Comparison of ENCODE assay signal across 9 mouse cellular contexts in genomic region chr11:88830257-88830804, GRCm38 (mm10). TPM values are rescaled to one million over a fixed set of nuclear protein-coding genes. Genes with fewer than 3 reads are reported as not detected.
A peak's percentile ranks its signal among the peaks of the same experiment; 100 is the strongest.
DNase-seq lines count a peak whose midpoint lies in the region; ATAC-seq and TF ChIP-seq lines count a peak whose summit lies in the region.
"Had no signal": no experiment of that assay in that cellular context is flagged by ENCODE, and none has a peak within 500 bp of the region (broad histone marks: within the 10 kb centered on the region; RNA-seq: fewer than 3 reads in every experiment).

No protein-coding gene starts in this region.

- no peak overlapping the region for H3K9ac ChIP-seq in liver, embryonic 14.5 days (replicated peaks)
- no peak overlapping the region for H3K9ac ChIP-seq in liver, embryonic 11.5 days (ENCODE audit: low read depth, low read length)
- H3K9ac ChIP-seq: hindbrain, embryonic 15.5 days had no signal

- H3K4me1 ChIP-seq in cerebellum, adult 2 months (ENCODE audit: control insufficient read depth, insufficient read depth, low read length): peaks cover 9% of the 10 kb centered on the region
- H3K4me1 ChIP-seq in liver, embryonic 14.5 days (replicated peaks; ENCODE audit: control insufficient read depth in 2 of 2, insufficient read depth in 2 of 2, low read length in 1 of 2): no peaks in the 10 kb centered on the region
- no peaks in the 10 kb centered on the region for H3K4me1 ChIP-seq in liver, embryonic 11.5 days (replicated peaks; ENCODE audit: control insufficient read depth, insufficient read depth, low read length)
- H3K4me1 ChIP-seq: hindbrain, embryonic 15.5 days had no signal

- H3K27me3 ChIP-seq in cerebellum, adult 2 months (ENCODE audit: control insufficient read depth, insufficient read depth, low read length): no peaks in the 10 kb centered on the region
- no peaks in the 10 kb centered on the region for H3K27me3 ChIP-seq in liver, embryonic 14.5 days (ENCODE audit: control insufficient read depth, insufficient read depth, low read length)
- no peaks in the 10 kb centered on the region for H3K27me3 ChIP-seq in liver, embryonic 11.5 days (replicated peaks; ENCODE audit: control insufficient read depth, insufficient read depth, low read length)
- H3K27me3 ChIP-seq: hindbrain, embryonic 15.5 days had no signal

- no peak overlapping the region for H3K27ac ChIP-seq in cerebellum, adult 2 months (ENCODE audit: insufficient read depth, low read length)
- H3K27ac ChIP-seq in liver, embryonic 14.5 days: no peak overlapping the region
- H3K27ac ChIP-seq in liver, embryonic 11.5 days (ENCODE audit: low read depth, low read length): no peak overlapping the region
- H3K27ac ChIP-seq: hindbrain, embryonic 15.5 days had no signal

- no peaks in the 10 kb centered on the region; the same call in 1 of the 2 replicates for H3K36me3 ChIP-seq in liver, embryonic 14.5 days (replicated peaks; ENCODE audit: control insufficient read depth, insufficient read depth, low read depth)
- H3K36me3 ChIP-seq in liver, embryonic 11.5 days (ENCODE audit: control insufficient read depth, insufficient read depth, low read length): peaks cover 14% of the 10 kb centered on the region

- WGBS in cerebellum, adult 2 months: 96% methylated on average over 2 of the region's 2 CpGs
- 71% methylated on average over 2 of the region's 2 CpGs for WGBS in liver, embryonic 14.5 days (ENCODE audit: insufficient replicate concordance)
- 94% methylated on average over 2 of the region's 2 CpGs for WGBS in liver, embryonic 11.5 days

- peak; percentile 65 for TF ChIP-seq CTCF in cerebellum, adult 2 months (IDR thresholded peaks at IDR 0.05; ENCODE audit: borderline replicate concordance, insufficient read depth, low read depth, low read length)
- peak; percentile 74 for TF ChIP-seq CTCF in liver, embryonic 14.5 days (IDR thresholded peaks at IDR 0.05; ENCODE audit: low read depth)

- no peak for ATAC-seq in liver, embryonic 14.5 days (ENCODE audit: insufficient read depth)
- no peak for ATAC-seq in liver, embryonic 11.5 days (replicated peaks; ENCODE audit: low FRiP score)
- no peak for ATAC-seq in monocyte, adult 5-6 weeks (replicated peaks; ENCODE audit: insufficient number of reproducible peaks, low FRiP score, low TSS enrichment, poor library complexity, severe bottlenecking)

- TF ChIP-seq EP300 in liver, embryonic 14.5 days (IDR thresholded peaks at IDR 0.05; ENCODE audit: low read depth): no peak

- H3K9me3 ChIP-seq in liver, embryonic 14.5 days (ENCODE audit: control insufficient read depth, low read length): no peaks in the 10 kb centered on the region
- H3K9me3 ChIP-seq in liver, embryonic 11.5 days (ENCODE audit: control insufficient read depth, low read length): no peaks in the 10 kb centered on the region
- H3K9me3 ChIP-seq: hindbrain, embryonic 15.5 days had no signal

- H3K4me3 ChIP-seq in cerebellum, adult 2 months (replicated peaks; ENCODE audit: insufficient read depth, low read depth, low read length): no peak overlapping the region
- no peak overlapping the region for H3K4me3 ChIP-seq in liver, embryonic 14.5 days (ENCODE audit: insufficient read depth in 1 of 2, low read depth in 2 of 2, low read length in 2 of 2)
- H3K4me3 ChIP-seq in liver, embryonic 11.5 days (ENCODE audit: low read depth, low read length): no peak overlapping the region
- H3K4me3 ChIP-seq: hindbrain, embryonic 15.5 days had no signal

- DNase-seq in cerebellum, adult 2 months: peak in 1 of 2 experiments; percentile 43
- DNase-seq in cerebellum, adult 11 months: no peak
- no peak for DNase-seq in liver, embryonic 14.5 days (ENCODE audit: low read depth in 3 of 3, low spot score in 3 of 3)
- no peak for DNase-seq in liver, embryonic 11.5 days (ENCODE audit: low spot score)
- peak; percentile 69 to 78 for DNase-seq in cerebellum, postnatal 10 days
- peak; percentile 45 for DNase-seq in lung, postnatal 36 days
- no peak for DNase-seq in left cerebral cortex, adult 8-10 months (ENCODE audit: low spot score in 2 of 2)

- H3K4me2 ChIP-seq in liver, embryonic 14.5 days (ENCODE audit: low read depth): no peak overlapping the region
- H3K4me2 ChIP-seq in liver, embryonic 11.5 days: no peak overlapping the region
- H3K4me2 ChIP-seq: hindbrain, embryonic 15.5 days had no signal

- no peak for TF ChIP-seq POLR2A in cerebellum, adult 2 months (IDR thresholded peaks at IDR 0.05; ENCODE audit: borderline replicate concordance, insufficient read depth, low read length)

RNA-seq across cellular contexts. Expression of gene Akap1, which starts 34.1 kb away (rescaled TPM):
- 41.5 and 42.8 TPM in 2 replicates for polyA plus RNA-seq in cerebellum, adult 2 months (2012; rRNA removed)
- polyA plus RNA-seq in liver, embryonic 14.5 days (2012; rRNA removed): 8.2 and 9.1 TPM in 2 replicates
- polyA plus RNA-seq in liver, embryonic 14.5 days (2014; fragmentation: Nextera tagmentation; extraction: Ambion mirVana): 5.8 and 6.2 TPM in 2 replicates
- 17.3 and 18.9 TPM in 2 replicates for polyA plus RNA-seq in liver, embryonic 11.5 days (2014; fragmentation: Nextera tagmentation; extraction: Ambion mirVana)
- 0.38 to 2.7 TPM (median 1.2 TPM) in 3 replicates for total RNA-seq in monocyte, adult 5-6 weeks (2017)
- 10 to 100 TPM; 41.6 to 46.5 (median 43.0) TPM for total RNA-seq in left cerebral cortex, adult 8-10 months (2022)

Comparison
In these comparisons a context has a peak if more than half of its experiments do, and no peak if none do; other contexts are left out.
1. DNase-seq: peak in cerebellum, postnatal 10 days (2 of 2) and lung, postnatal 36 days (single experiment); none in cerebellum, adult 11 months (single experiment), liver, embryonic 14.5 days (0 of 3), liver, embryonic 11.5 days (single experiment) and left cerebral cortex, adult 8-10 months (0 of 2).